Mouse (Mus musculus): ENCODE results near the gene Card11. TPM values are rescaled to one million over a fixed set of nuclear protein-coding genes. Genes with fewer than 3 reads are reported as not detected.

The Card11 gene
- polyA plus RNA-seq, 1 experiment from 2014 or later, result 0.43 TPM

DNA sequence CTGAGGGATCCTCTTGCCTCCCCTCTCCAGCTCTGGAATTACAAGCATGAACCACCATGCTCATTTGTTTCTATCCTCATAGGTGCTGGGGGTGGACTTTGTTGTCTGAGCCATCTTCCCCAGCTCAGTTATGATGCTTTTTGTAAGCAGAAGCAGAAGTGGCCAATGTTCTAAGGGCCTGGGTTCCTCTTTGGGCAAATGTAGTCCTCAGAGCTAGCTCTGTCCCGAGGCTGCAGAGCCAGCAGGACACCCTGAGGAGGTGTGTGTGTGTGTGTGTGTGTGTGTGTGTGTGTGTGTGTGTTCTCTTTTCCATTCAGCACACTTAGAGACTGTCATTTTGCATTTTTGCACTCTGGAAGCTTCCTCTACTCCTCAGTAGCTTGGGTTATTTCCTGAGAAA, 38.0 kb upstream of the Card11 start:
- TF ChIP-seq CTCF (IDR thresholded peaks at IDR 0.05; ENCODE audit: low read depth), result no peak
- no peaks in the 10 kb centered on the region for H3K36me3 ChIP-seq (ENCODE audit: control insufficient read depth, insufficient read depth)
- H3K4me1 ChIP-seq (replicated peaks; ENCODE audit: control insufficient read depth, insufficient read depth, low read length), result no peaks in the 10 kb centered on the region
- H3K4me3 ChIP-seq (ENCODE audit: low read depth, low read length), result no peak overlapping the region
- no peaks in the 10 kb centered on the region for H3K9me3 ChIP-seq (ENCODE audit: control insufficient read depth)
- H3K27me3 ChIP-seq (replicated peaks; ENCODE audit: control insufficient read depth, insufficient read depth, low read length), result no peaks in the 10 kb centered on the region
- H3K27ac ChIP-seq (ENCODE audit: low read depth, low read length), result no peak overlapping the region
- no peak for ATAC-seq
- 45% methylated on average over 1 of the region's 1 CpGs for WGBS
- H3K4me2 ChIP-seq (replicated peaks; ENCODE audit: low read depth), result no peak overlapping the region
- H3K9ac ChIP-seq (ENCODE audit: low read depth, low read length), result no peak overlapping the region

DNA sequence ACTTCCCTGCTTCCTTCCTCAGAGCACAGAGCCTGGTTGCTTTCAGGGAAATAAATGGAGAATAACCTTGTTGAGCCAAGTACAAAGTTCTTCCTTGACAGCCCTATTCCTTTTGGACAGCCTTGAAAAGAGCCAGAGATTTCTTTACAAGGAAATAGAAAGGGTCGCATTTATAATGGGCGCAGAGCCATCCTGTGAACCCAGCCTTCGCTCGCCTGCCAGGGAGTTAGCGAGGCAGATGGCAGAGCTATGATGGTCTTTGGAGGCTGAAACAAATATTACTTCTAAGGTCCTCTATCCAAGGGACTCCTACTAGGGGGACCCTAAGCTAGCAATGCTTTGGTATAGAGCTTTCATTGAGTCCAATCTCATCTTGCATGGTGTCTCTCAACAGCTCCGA, 35.0 kb upstream of the Card11 start:
- no peaks in the 10 kb centered on the region for H3K36me3 ChIP-seq (ENCODE audit: control insufficient read depth, insufficient read depth)
- H3K9me3 ChIP-seq (ENCODE audit: control insufficient read depth), result no peaks in the 10 kb centered on the region
- H3K27me3 ChIP-seq (replicated peaks; ENCODE audit: control insufficient read depth, insufficient read depth, low read length), result no peaks in the 10 kb centered on the region
- no peak overlapping the region for H3K9ac ChIP-seq (ENCODE audit: low read depth, low read length)
- 74% methylated on average over 6 of the region's 6 CpGs for WGBS
- H3K4me1 ChIP-seq (replicated peaks; ENCODE audit: control insufficient read depth, insufficient read depth, low read length), result no peaks in the 10 kb centered on the region
- no peak for TF ChIP-seq CTCF (IDR thresholded peaks at IDR 0.05; ENCODE audit: low read depth)
- no peak overlapping the region for H3K4me2 ChIP-seq (replicated peaks; ENCODE audit: low read depth)
- no peak overlapping the region for H3K27ac ChIP-seq (ENCODE audit: low read depth, low read length)
- ATAC-seq, result no peak
- no peak overlapping the region for H3K4me3 ChIP-seq (ENCODE audit: low read depth, low read length)

DNA sequence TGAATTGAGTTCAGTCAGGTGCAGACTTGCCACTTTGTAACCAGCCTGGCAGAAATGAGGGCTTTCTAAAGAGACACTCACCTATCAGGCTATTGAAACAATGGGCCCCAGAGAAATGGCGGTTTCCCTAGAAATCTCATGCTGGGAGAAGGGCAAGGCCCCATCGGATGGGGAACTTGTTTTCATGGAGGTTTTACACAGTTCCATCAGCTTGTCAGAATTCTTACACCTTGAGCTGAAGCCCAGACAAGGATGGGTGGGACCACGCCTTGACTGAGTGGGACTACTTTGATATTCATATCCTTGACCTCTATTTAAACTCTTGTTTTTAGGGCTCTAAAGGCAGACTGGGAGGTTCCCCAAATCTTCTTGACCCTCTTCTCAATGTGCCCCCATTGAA, 33.9 kb upstream of the Card11 start:
- Histone ChIP-seq H3K4me3 (ENCODE audit: low read depth, low read length) (no peak overlapping the region), H3K4me1 (replicated peaks; ENCODE audit: control insufficient read depth, insufficient read depth, low read length) (no peaks in the 10 kb centered on the region), H3K9me3 (ENCODE audit: control insufficient read depth) (no peaks in the 10 kb centered on the region), H3K27me3 (replicated peaks; ENCODE audit: control insufficient read depth, insufficient read depth, low read length) (no peaks in the 10 kb centered on the region), H3K36me3 (ENCODE audit: control insufficient read depth, insufficient read depth) (no peaks in the 10 kb centered on the region), H3K9ac (ENCODE audit: low read depth, low read length) (no peak overlapping the region), H3K27ac (ENCODE audit: low read depth, low read length) (no peak overlapping the region), H3K4me2 (replicated peaks; ENCODE audit: low read depth) (no peak overlapping the region)
- no peak for ATAC-seq
- WGBS, result 80% methylated on average over 3 of the region's 3 CpGs
- TF ChIP-seq CTCF (IDR thresholded peaks at IDR 0.05; ENCODE audit: low read depth), result no peak

DNA sequence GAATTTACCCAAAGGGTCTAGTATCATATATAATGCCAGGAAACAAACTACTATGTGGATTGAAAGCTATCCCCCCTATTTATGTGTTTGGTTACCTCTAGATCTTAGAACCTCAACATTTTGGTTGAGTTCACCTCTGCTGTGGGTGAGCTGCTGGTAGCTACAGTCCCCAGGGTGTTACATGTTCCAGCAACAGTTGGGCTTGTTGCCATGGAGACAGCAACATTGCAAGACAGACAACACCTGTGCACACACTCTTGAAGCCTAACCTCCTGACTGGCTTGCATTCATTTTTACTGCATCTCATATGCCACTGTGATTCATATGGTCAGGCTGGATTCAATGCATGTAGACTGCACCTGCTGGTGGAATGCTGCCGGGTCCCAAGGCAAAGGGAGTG, 32.6 kb upstream of the Card11 start:
- no peak overlapping the region for H3K4me3 ChIP-seq (ENCODE audit: low read depth, low read length)
- H3K27me3 ChIP-seq (replicated peaks; ENCODE audit: control insufficient read depth, insufficient read depth, low read length), result no peaks in the 10 kb centered on the region
- H3K9ac ChIP-seq (ENCODE audit: low read depth, low read length), result no peak overlapping the region
- WGBS, result 95% methylated on average over 1 of the region's 1 CpGs
- no peaks in the 10 kb centered on the region for H3K36me3 ChIP-seq (ENCODE audit: control insufficient read depth, insufficient read depth)
- no peak overlapping the region for H3K4me2 ChIP-seq (replicated peaks; ENCODE audit: low read depth)
- no peak for ATAC-seq
- no peaks in the 10 kb centered on the region for H3K4me1 ChIP-seq (replicated peaks; ENCODE audit: control insufficient read depth, insufficient read depth, low read length)
- TF ChIP-seq CTCF (IDR thresholded peaks at IDR 0.05; ENCODE audit: low read depth), result no peak
- H3K9me3 ChIP-seq (ENCODE audit: control insufficient read depth), result no peaks in the 10 kb centered on the region
- H3K27ac ChIP-seq (ENCODE audit: low read depth, low read length), result no peak overlapping the region

DNA sequence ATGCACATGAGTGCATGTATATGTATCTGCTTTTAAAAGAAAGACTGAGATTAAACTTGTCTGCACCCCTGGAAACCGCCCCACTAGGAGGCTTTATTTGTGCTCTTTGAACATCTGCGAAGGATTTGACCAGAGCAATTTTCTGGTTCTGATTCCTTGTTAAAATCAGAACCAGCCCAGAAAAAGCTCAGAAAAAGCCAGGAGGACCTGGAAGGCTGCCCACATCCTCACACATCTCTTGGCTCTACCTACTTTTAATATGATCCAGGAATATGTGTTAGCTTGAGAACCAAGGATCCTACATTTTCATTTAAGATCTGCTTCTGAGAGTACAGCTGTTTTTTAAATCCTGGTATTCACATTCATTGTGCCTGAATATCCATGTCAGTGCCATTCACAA, 29.0 kb upstream of the Card11 start:
- Histone ChIP-seq H3K27ac (ENCODE audit: low read depth, low read length) (no peak overlapping the region), H3K9me3 (ENCODE audit: control insufficient read depth) (no peaks in the 10 kb centered on the region), H3K4me1 (replicated peaks; ENCODE audit: control insufficient read depth, insufficient read depth, low read length) (no peaks in the 10 kb centered on the region), H3K9ac (ENCODE audit: low read depth, low read length) (no peak overlapping the region), H3K4me3 (ENCODE audit: low read depth, low read length) (no peak overlapping the region), H3K27me3 (replicated peaks; ENCODE audit: control insufficient read depth, insufficient read depth, low read length) (no peaks in the 10 kb centered on the region), H3K36me3 (ENCODE audit: control insufficient read depth, insufficient read depth) (no peaks in the 10 kb centered on the region), H3K4me2 (replicated peaks; ENCODE audit: low read depth) (no peak overlapping the region)
- TF ChIP-seq CTCF (IDR thresholded peaks at IDR 0.05; ENCODE audit: low read depth), result no peak
- 92% methylated on average over 2 of the region's 2 CpGs for WGBS
- ATAC-seq, result no peak

DNA sequence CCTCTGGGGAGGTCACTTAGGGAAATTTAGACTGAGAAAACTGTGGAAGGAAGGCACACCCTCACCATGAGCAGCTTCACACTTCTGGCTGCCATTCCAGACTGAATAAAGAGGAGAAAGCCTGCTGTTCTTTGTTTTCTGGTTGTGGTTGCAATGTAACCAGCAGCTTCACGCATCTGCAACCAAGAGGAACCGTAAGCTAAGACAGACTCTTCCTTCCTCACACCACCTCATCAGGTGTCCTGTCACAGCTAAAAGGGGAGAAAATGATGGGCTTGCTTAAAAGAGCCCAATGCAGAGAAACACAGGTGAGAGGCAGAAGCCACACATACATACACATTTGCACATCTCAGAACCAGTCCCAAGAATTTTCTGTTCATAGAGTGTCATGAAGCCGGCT, 25.3 kb upstream of the Card11 start:
- H3K9ac ChIP-seq (ENCODE audit: low read depth, low read length), result no peak overlapping the region
- H3K27me3 ChIP-seq (replicated peaks; ENCODE audit: control insufficient read depth, insufficient read depth, low read length), result no peaks in the 10 kb centered on the region
- H3K9me3 ChIP-seq (ENCODE audit: control insufficient read depth), result no peaks in the 10 kb centered on the region
- WGBS, result 91% methylated on average over 3 of the region's 3 CpGs
- ATAC-seq, result no peak
- H3K27ac ChIP-seq (ENCODE audit: low read depth, low read length), result no peak overlapping the region
- no peak overlapping the region for H3K4me3 ChIP-seq (ENCODE audit: low read depth, low read length)
- no peaks in the 10 kb centered on the region for H3K4me1 ChIP-seq (replicated peaks; ENCODE audit: control insufficient read depth, insufficient read depth, low read length)
- H3K4me2 ChIP-seq (replicated peaks; ENCODE audit: low read depth), result no peak overlapping the region
- no peaks in the 10 kb centered on the region for H3K36me3 ChIP-seq (ENCODE audit: control insufficient read depth, insufficient read depth)
- no peak for TF ChIP-seq CTCF (IDR thresholded peaks at IDR 0.05; ENCODE audit: low read depth)

DNA sequence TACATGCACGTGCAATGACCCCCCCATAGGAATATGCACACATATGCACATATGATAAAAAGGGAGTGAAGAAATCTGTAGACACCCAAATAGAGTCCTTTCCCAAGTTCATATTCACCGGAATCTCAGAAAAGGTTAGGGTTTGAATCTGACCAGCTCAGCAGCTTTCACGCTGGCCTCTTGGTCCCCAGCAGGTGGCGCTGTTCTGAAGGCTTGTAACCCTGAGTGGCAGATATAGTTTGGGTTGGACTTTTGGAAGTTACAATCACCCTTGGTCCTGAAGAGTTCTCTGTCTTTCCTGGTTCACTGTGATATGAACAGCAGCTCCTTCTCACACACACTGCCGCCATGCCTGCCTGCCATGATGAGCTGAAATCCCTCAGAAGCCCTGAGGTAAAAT, 24.1 kb upstream of the Card11 start:
- Histone ChIP-seq H3K9me3 (ENCODE audit: control insufficient read depth) (no peaks in the 10 kb centered on the region), H3K4me2 (replicated peaks; ENCODE audit: low read depth) (no peak overlapping the region), H3K4me1 (replicated peaks; ENCODE audit: control insufficient read depth, insufficient read depth, low read length) (no peaks in the 10 kb centered on the region), H3K4me3 (ENCODE audit: low read depth, low read length) (no peak overlapping the region), H3K27me3 (replicated peaks; ENCODE audit: control insufficient read depth, insufficient read depth, low read length) (no peaks in the 10 kb centered on the region), H3K9ac (ENCODE audit: low read depth, low read length) (no peak overlapping the region), H3K27ac (ENCODE audit: low read depth, low read length) (no peak overlapping the region), H3K36me3 (ENCODE audit: control insufficient read depth, insufficient read depth) (no peaks in the 10 kb centered on the region)
- 58% methylated on average over 5 of the region's 5 CpGs for WGBS
- no peak for ATAC-seq
- TF ChIP-seq CTCF (IDR thresholded peaks at IDR 0.05; ENCODE audit: low read depth), result peak; percentile 59
